Mouse (Mus musculus) cerebellum, adult 9-11 months (tissue): ENCODE data around the gene Olfr1349.
"Not testable (repeated sequence)": the region's sequence is repeated elsewhere in the genome, so short reads cannot be mapped to it uniquely, and the experiment has no call there.

Source experiments
- DNase-seq: peaks from one replicate; pipeline ENCODE4 v3.0.0; 2022

Olfr1349 gene

GRCm38 (mm10) chr7:6522850-6523249, at the start of gene Olfr1349:
Gene Olfr1349, minus strand, starts transcription at chr7:6522950.
- DNase-seq = no peak

GRCm38 (mm10) chr7:6564541-6564940, 41.8 kb upstream of the Olfr1349 start, which contains the start of gene Olfr1350:
Gene Olfr1350, plus strand, starts transcription at chr7:6564841.
- DNase-seq = no peak

- no peak for DNase-seq
Observed at GRCm38 (mm10) chr7:6526141-6526540, 3.4 kb upstream of the Olfr1349 start.

- DNase-seq = no peak
Observed at GRCm38 (mm10) chr7:6525001-6525400, 2.3 kb upstream of the Olfr1349 start.

GRCm38 (mm10) chr7:6521666-6522065, 1.1 kb downstream of the Olfr1349 start:
- no peak for DNase-seq

GRCm38 (mm10) chr7:6508648-6509047, 14.1 kb downstream of the Olfr1349 start, which contains the start of gene Olfr1348:
Gene Olfr1348, minus strand, starts transcription at chr7:6508748.
- DNase-seq = no peak

- no peak for DNase-seq
Observed at GRCm38 (mm10) chr7:6499655-6500054, 23.1 kb downstream of the Olfr1349 start, which contains the start of gene Olfr1347. Gene Olfr1347, minus strand, starts transcription at chr7:6499755.

- no peak for DNase-seq
Observed at GRCm38 (mm10) chr7:6486841-6487240, 35.9 kb downstream of the Olfr1349 start, which contains the start of gene Olfr5. Gene Olfr5, minus strand, starts transcription at chr7:6486941.

GRCm38 (mm10) chr7:6477633-6478032, 45.1 kb downstream of the Olfr1349 start:
- not testable (repeated sequence) for DNase-seq

GRCm38 (mm10) chr7:6466951-6467350, 55.8 kb downstream of the Olfr1349 start, which contains the start of gene Olfr1346:
Gene Olfr1346, plus strand, starts transcription at chr7:6467101.
- DNase-seq = no peak
